Mouse (Mus musculus) gastrocnemius, adult 2 months (tissue): ENCODE results near the gene Gm28305. TPM values are rescaled to one million over a fixed set of nuclear protein-coding genes. Genes with fewer than 3 reads are reported as not detected.

Experiments used
- DNase-seq: peaks from one replicate; pipeline ENCODE4 v3.0.0; 2022
- H3K27ac ChIP-seq: fragments of 200-600 bp; 2 replicates; pipeline ENCODE4 v1.8.1; 2022; ENCODE audit warnings: mild to moderate bottlenecking
- H3K4me3 ChIP-seq: fragments of 200-600 bp; 2 replicates; pipeline ENCODE4 v1.8.1; 2022; ENCODE audit warnings: mild to moderate bottlenecking, moderate library complexity
- CTCF ChIP-seq: fragments of 200-600 bp; IDR thresholded peaks from 2 replicates; pipeline ENCODE4 v1.8.1; 2022; ENCODE audit warnings: antibody characterized with exemption, mild to moderate bottlenecking, moderate library complexity
- intact Hi-C: fragments of 180-260 bp; cut with DNase I; formaldehyde crosslinking; loops from one replicate; pipeline ENCODE4 v1.15.1; 2025
- total RNA-seq, 2 experiments: library from RNA; stranded (reverse); gene quantifications; 2 replicates each; pipeline ENCODE4 v1.2.3; 2021

Gm28305 gene
- total RNA-seq, 2 experiments from 2014 or later = not detected

- no peak overlapping the region for H3K27ac ChIP-seq
- DNase-seq = no peak
- intact Hi-C loops = no loop called here
- no peak overlapping the region for H3K4me3 ChIP-seq
- TF ChIP-seq CTCF = no peak
Measured at GRCm38 (mm10) chr9:104080038-104080437, 39.6 kb downstream of the Gm28305 start.

- DNase-seq = no peak
- no peak overlapping the region for H3K27ac ChIP-seq
- intact Hi-C loops = no loop called here
- no peak for TF ChIP-seq CTCF
- H3K4me3 ChIP-seq = no peak overlapping the region
Measured at GRCm38 (mm10) chr9:104085730-104086429, 45.4 kb downstream of the Gm28305 start.

- intact Hi-C loops = no loop called here
- Histone ChIP-seq H3K4me3 (peak overlapping the region; percentile 4; the same call in 1 of the 2 replicates), H3K27ac (peak overlapping the region; percentile 44)
- peak; percentile 26 for DNase-seq
- TF ChIP-seq CTCF = no peak
Measured at GRCm38 (mm10) chr9:104088555-104088954, 48.1 kb downstream of the Gm28305 start.

GRCm38 (mm10) chr9:104092945-104093344, 52.5 kb downstream of the Gm28305 start:
- DNase-seq = no peak
- intact Hi-C loops = no loop called here
- H3K27ac ChIP-seq = no peak overlapping the region
- TF ChIP-seq CTCF = no peak
- H3K4me3 ChIP-seq = no peak overlapping the region

- intact Hi-C loops = loop anchor here (5.0 kb wide), 1 partner anchor 54 kb away; no protein-coding TSS in a partner anchor
- Histone ChIP-seq H3K4me3 (no peak overlapping the region), H3K27ac (no peak overlapping the region)
- TF ChIP-seq CTCF = no peak
- DNase-seq = no peak
Measured at GRCm38 (mm10) chr9:104098256-104098655, 57.8 kb downstream of the Gm28305 start.

- Histone ChIP-seq H3K27ac (no peak overlapping the region), H3K4me3 (no peak overlapping the region)
- intact Hi-C loops = loop anchor here (5.0 kb wide), 1 partner anchor 53 kb away; no protein-coding TSS in a partner anchor
- no peak for DNase-seq
- no peak for TF ChIP-seq CTCF
Measured at GRCm38 (mm10) chr9:104099060-104099459, 58.6 kb downstream of the Gm28305 start.

GRCm38 (mm10) chr9:104100822-104101221, 60.4 kb downstream of the Gm28305 start:
- Histone ChIP-seq H3K27ac (no peak overlapping the region), H3K4me3 (peak overlapping the region; percentile 17)
- TF ChIP-seq CTCF = no peak
- intact Hi-C loops = no loop called here
- DNase-seq = no peak

- peak overlapping the region; percentile 23 for H3K4me3 ChIP-seq
- no peak for DNase-seq
- intact Hi-C loops = no loop called here
- peak overlapping the region; percentile 28; the same call in 1 of the 2 replicates for H3K27ac ChIP-seq
- TF ChIP-seq CTCF = no peak
Measured at GRCm38 (mm10) chr9:104101458-104101857, 61.0 kb downstream of the Gm28305 start.

GRCm38 (mm10) chr9:104102301-104102700, 61.8 kb downstream of the Gm28305 start:
- H3K27ac ChIP-seq = peak overlapping the region; percentile 28; the same call in 1 of the 2 replicates
- no peak for TF ChIP-seq CTCF
- peak; percentile 39 for DNase-seq

GRCm38 (mm10) chr9:104102901-104103300, 62.4 kb downstream of the Gm28305 start:
- DNase-seq = no peak
- intact Hi-C loops = no loop called here
- TF ChIP-seq CTCF = no peak
- no peak overlapping the region for H3K4me3 ChIP-seq
- no peak overlapping the region for H3K27ac ChIP-seq

More at GRCm38 (mm10) chr9:104102301-104102700, 61.8 kb downstream of the Gm28305 start:
- intact Hi-C loops = no loop called here
- peak overlapping the region; percentile 23 for H3K4me3 ChIP-seq

- intact Hi-C loops = no loop called here
- no peak overlapping the region for H3K27ac ChIP-seq
- no peak for TF ChIP-seq CTCF
- H3K4me3 ChIP-seq = no peak overlapping the region
- no peak for DNase-seq
Measured at GRCm38 (mm10) chr9:104104986-104105385, 64.5 kb downstream of the Gm28305 start.

- Histone ChIP-seq H3K27ac (no peak overlapping the region), H3K4me3 (no peak overlapping the region)
- DNase-seq = no peak
- no peak for TF ChIP-seq CTCF
- intact Hi-C loops = no loop called here
Measured at GRCm38 (mm10) chr9:104106930-104107329, 66.5 kb downstream of the Gm28305 start.

GRCm38 (mm10) chr9:104107482-104107881, 67.0 kb downstream of the Gm28305 start:
- H3K4me3 ChIP-seq = no peak overlapping the region
- TF ChIP-seq CTCF = no peak
- H3K27ac ChIP-seq = no peak overlapping the region
- DNase-seq = no peak
- intact Hi-C loops = no loop called here
